Mouse (Mus musculus) brain, embryonic 14.5 days (tissue): Measurements from ENCODE around the gene 1700069L16Rik.

Source experiments
- CTCF ChIP-seq: fragments of 200-500 bp; IDR thresholded peaks from 2 replicates; pipeline ENCODE4 v1.5.1; 2012; ENCODE audit warnings: inconsistent platforms, mild to moderate bottlenecking, moderate library complexity, borderline replicate concordance; ENCODE audit not compliant: insufficient read depth, insufficient read length; ENCODE audit errors: extremely low read depth
- POLR2A ChIP-seq: fragments of 200-500 bp; IDR thresholded peaks from 2 replicates; pipeline ENCODE4 v1.6.1; 2012; ENCODE audit warnings: mild to moderate bottlenecking, inconsistent platforms, borderline replicate concordance; ENCODE audit not compliant: poor library complexity, insufficient read depth, insufficient read length, severe bottlenecking; ENCODE audit errors: extremely low read depth

DNA sequence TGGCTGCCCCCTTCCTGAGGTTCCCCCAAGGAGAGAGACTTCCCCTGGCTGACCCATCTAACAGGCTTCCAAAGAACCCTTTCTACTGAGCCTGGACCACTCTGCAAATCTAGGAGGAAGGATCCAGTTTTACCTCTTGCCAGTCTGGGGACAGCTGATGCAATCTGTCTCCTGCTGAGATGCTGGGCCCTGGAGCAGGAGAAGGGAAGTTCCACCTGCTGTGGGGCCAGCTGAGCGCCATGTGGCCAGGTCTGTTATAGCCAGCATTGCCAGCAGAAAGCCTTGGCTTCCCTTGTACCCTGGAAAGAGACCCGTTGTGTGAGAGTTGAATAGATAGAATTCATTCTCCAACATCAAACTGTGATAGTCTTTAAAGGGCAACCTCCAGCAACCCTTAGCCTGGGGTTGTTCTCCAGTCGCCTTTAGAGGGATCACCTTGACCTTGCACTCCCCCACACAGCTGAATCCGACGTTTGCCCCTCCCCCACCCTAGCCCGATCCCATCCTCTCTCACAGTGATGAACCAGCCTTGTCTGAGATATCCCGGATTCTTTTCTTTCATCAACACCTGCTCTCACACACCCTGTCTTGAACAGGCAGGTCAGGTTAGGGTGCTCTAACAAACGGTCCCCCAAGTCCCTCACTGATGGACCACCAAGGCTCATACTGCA, 870 bp downstream of the 1700069L16Rik start:
- no peak for TF ChIP-seq CTCF
- no peak for TF ChIP-seq POLR2A
